Mouse (Mus musculus) cerebellum, adult 9-10 months (tissue): Measurements from ENCODE around the gene Etv6.
"Not testable (repeated sequence)": the region's sequence is repeated elsewhere in the genome, so short reads cannot be mapped to it uniquely, and the experiment has no call there.

Experiments used
- DNase-seq: peaks from one replicate; pipeline ENCODE4 v3.0.0; 2022

Etv6 gene

GRCm38 (mm10) chr6:134035490-134036405 lies at the start of gene Etv6:
Gene Etv6, plus strand, starts transcription at chr6:134035700.
- peak; percentile 76 for DNase-seq

- no peak for DNase-seq
Measured at GRCm38 (mm10) chr6:133986161-133986560, 49.3 kb upstream of the Etv6 start.

GRCm38 (mm10) chr6:133987068-133987591 lies 48.4 kb upstream of the Etv6 start:
- no peak for DNase-seq

DNA sequence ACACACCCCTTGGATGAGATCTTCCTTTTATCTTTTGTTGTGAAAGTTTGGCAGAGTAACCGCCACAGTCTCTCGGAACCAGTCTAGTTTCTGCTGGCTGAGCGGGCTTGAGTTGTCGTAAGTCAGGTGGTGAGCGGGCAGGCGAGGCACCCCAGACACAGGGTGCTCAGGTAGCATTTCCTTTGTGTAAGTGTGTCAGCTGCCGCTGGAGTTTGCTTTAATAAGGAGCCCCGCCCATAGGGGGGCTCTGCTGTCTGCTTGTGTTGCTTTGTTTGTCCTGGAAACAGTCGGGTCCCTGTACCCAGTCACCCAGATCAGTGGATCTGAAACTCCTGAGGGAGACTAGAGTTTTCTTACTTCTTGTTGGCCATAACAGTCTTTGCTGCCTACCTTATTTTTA lies 47.5 kb upstream of the Etv6 start:
- DNase-seq: no peak

DNA sequence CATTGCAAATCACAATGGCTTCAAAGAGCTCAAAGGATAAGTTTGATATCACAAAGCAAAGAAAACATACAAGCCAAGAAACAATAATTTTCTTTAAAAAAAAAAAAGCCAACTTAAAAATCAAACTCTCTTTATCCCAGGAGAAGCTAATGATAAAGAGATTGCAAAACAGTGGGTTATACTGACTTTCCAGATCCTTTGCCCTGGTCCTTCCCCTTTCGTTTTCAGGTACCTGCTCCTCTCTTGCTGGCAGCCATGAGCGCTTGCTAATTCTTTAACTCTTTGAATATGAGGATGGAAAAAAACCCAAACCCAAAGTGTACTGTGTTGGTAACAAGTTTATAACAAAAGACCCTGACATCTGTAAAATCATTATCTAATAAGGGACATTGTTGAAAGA lies 38.0 kb upstream of the Etv6 start:
- no peak for DNase-seq

- no peak for DNase-seq
Measured at GRCm38 (mm10) chr6:133997935-133998334, 37.6 kb upstream of the Etv6 start.

- DNase-seq: not testable (repeated sequence)
Measured at GRCm38 (mm10) chr6:134014488-134015110, 20.9 kb upstream of the Etv6 start.

GRCm38 (mm10) chr6:134018807-134019206 lies 16.7 kb upstream of the Etv6 start:
- DNase-seq: no peak

DNA sequence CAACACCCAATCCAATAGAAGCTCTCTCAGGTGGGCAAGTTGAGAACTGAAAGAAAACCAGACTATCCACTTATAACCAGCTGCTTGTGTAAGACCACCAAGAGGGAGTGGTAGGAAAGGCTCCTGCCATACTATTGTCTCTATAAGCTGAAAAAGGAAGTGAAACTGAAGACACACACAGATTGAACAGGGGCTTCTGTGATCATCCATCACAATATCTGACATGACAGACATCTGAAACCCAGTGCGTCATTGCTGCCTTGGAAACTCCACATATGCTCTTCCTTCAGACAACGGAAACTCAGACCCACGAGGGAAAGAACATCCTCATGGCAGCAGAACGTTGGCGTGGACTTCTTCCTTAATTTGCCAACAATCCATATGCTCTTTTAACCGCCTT lies 14.7 kb upstream of the Etv6 start:
- DNase-seq: no peak

DNA sequence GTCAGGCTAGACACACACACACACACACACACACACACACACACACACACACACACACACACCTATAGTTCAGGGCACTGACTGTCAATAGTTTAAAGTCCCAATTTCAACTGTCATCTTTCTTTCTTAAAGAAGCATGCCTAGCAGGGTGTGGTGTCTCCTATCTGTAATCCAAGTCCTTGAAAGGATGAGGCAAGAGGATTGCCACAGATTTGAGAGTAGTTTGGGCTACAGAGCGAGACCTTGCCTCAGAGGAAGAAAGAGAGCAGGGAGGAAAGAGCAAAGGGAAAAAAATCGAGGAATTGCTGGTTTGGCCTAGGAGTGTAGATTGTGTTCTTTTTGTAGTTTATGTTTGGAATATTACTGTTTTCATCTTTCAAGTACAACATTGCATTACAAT lies 9.2 kb upstream of the Etv6 start:
- no peak for DNase-seq

GRCm38 (mm10) chr6:134027022-134027421 lies 8.5 kb upstream of the Etv6 start:
- DNase-seq: no peak

GRCm38 (mm10) chr6:134032451-134032850 lies 3.0 kb upstream of the Etv6 start:
- DNase-seq: no peak

- DNase-seq: peak; percentile 50
Measured at GRCm38 (mm10) chr6:134034436-134034835, 1.1 kb upstream of the Etv6 start.

- peak; percentile 80 for DNase-seq
Measured at GRCm38 (mm10) chr6:134034904-134035489, 503 bp upstream of the Etv6 start.

DNA sequence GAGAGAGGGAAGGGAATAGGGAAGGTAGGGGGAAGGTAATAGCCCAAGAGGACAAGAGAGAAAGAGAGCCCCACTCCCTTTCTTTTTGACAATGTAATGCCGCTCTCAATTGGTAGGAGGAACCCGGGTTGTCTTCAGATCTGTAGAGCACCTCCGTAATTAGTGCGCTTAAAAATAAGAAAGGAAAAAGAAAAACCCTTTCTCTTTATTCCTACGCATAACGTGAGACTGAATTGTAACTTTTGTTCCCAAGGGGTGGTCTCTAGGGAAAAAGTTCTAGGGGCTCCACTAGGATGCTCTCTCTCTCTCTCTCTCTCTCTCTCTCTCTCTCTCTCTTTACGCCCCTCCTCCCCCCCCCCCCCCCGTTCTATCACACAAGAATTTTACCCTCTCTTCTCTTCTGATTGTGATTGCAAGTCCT lies 1.0 kb downstream of the Etv6 start:
- DNase-seq: no peak

DNA sequence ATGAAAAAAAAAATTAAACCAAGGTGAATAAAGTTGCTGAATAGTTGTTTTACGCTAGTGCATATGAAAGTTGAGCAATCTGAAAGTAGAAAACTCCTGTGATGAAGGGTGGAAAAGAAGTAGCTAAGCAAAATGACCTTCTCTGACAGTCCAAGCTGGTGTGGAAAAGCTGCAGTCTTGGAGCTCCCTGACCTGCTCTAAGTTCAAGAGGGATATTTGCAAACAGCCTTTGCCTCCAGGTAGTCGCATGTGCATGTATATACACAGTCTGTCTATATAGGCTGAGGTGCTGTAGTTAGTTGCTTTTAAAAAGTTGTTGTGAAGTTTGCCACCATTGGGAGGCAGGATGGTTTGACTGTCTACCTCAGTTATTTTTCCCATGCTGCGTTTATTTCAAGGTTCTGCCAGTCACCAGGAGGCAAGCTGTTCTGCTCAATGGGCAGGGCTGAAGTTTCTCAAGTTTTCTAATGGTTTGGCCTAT lies 1.5 kb downstream of the Etv6 start:
- DNase-seq: no peak

- no peak for DNase-seq
Measured at GRCm38 (mm10) chr6:134037960-134038359, 2.5 kb downstream of the Etv6 start.

GRCm38 (mm10) chr6:134038881-134039280 lies 3.4 kb downstream of the Etv6 start:
- no peak for DNase-seq

- DNase-seq: no peak
Measured at GRCm38 (mm10) chr6:134039351-134039750, 3.9 kb downstream of the Etv6 start.

- no peak for DNase-seq
Measured at GRCm38 (mm10) chr6:134040312-134040711, 4.8 kb downstream of the Etv6 start.

DNA sequence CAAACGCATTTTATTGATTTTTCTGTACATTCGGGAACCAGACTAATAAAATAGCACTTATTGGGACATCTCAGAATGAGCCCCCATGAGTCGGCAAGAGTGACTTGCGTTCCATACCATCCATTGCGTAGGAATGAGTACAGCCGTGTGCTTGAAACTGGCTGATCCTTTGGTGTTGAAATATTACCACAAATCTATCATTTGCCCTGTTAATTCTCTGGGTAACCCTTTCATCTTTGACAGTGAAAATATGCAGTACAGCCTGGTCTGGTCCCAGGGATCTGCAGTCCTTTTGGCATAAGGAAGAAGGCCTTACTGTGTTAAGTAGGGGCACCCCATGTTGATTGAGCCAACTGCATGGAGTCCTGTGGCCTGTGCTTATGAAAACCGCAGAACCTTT lies 5.8 kb downstream of the Etv6 start:
- no peak for DNase-seq

- DNase-seq: no peak
Measured at GRCm38 (mm10) chr6:134041916-134042315, 6.4 kb downstream of the Etv6 start.

- no peak for DNase-seq
Measured at GRCm38 (mm10) chr6:134043545-134043944, 8.0 kb downstream of the Etv6 start.
